Mouse (Mus musculus): Measurements from ENCODE around the gene Matn1. TPM values are rescaled to one million over a fixed set of nuclear protein-coding genes. Genes with fewer than 3 reads are reported as not detected.

Gene Matn1
- polyA plus RNA-seq (2012; rRNA removed), result not detected in 2 replicates

GRCm38 (mm10) chr4:130944112-130944511 lies at the start of gene Matn1:
TSS of gene Matn1 (plus strand) at chr4:130944385.

GRCm38 (mm10) chr4:130913077-130913476 lies 31.1 kb upstream of the Matn1 start, which contains the start of gene Laptm5:
TSS of gene Laptm5 (plus strand) at chr4:130913125.

Other genes with a start within 250 kb of the Matn1 start
- gene Sdc3, start 151.8 kb upstream of the Matn1 start, polyA plus RNA-seq (2012; rRNA removed), result 38.3 TPM in 2 replicates
- 51.4 and 55.1 TPM in 2 replicates for gene Laptm5, start 31.3 kb upstream of the Matn1 start, polyA plus RNA-seq (2012; rRNA removed)

Measured in colon, adult 2 months (tissue).